Mouse (Mus musculus): ENCODE measurements at regions not wholly inside any gene's neighbourhood (a gene's known extent, or its start where the extent isn't known, plus 50 kb on each side); places are given as distances from the start of the nearest gene placed in this dataset.
A peak's percentile ranks its signal among the peaks of the same experiment; 100 is the strongest.

DNA sequence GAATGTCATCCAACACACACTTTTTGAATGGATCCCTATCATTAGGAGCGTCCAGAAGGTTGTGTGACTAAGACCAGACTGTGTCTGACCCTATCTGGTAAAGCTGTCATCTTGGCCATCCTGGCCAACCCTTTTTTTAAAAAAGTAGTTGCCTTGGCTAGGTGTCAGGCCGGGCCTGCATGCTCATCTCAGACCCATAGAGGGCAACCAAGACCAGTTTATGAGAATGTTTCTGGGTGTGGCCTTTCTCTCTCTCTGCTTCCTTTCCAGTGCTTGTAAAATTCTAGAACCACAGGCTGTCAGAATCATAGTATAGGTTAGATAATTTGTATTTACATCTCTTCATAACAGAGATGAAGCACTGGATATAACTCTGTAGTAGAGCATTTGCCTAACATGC, 62.8 kb upstream of the Las1l start:
- DNase-seq (ENCODE audit: low spot score) (peak; percentile 33), ATAC-seq (ENCODE audit: low FRiP score, low TSS enrichment) (0 out of 2 replicates have a peak, but pooled peaks have one; percentile 51)
- no peak overlapping the region for H3K27ac ChIP-seq (replicated peaks)
- TF ChIP-seq CTCF (IDR thresholded peaks at IDR 0.05; ENCODE audit: low read depth) (peak; percentile 75), EP300 (optimal IDR thresholded peaks at IDR 0.05) (no peak)
- no peaks in the 10 kb centered on the region for H3K27me3 ChIP-seq (ENCODE audit: control insufficient read depth, insufficient read depth, low read length)
- H3K4me3 ChIP-seq (ENCODE audit: low read depth, low read length) = no peak overlapping the region
- 43% methylated on average over 2 of the region's 2 CpGs for WGBS
- no peak overlapping the region for H3K4me2 ChIP-seq (replicated peaks; ENCODE audit: low read depth)
- H3K36me3 ChIP-seq (ENCODE audit: control insufficient read depth, insufficient read depth, low read length) = no peaks in the 10 kb centered on the region
- no peak overlapping the region for H3K9ac ChIP-seq (ENCODE audit: low read length)
- no peaks in the 10 kb centered on the region for H3K9me3 ChIP-seq (ENCODE audit: control insufficient read depth, low read length)
- H3K4me1 ChIP-seq (replicated peaks; ENCODE audit: control insufficient read depth, insufficient read depth) = no peaks in the 10 kb centered on the region

DNA sequence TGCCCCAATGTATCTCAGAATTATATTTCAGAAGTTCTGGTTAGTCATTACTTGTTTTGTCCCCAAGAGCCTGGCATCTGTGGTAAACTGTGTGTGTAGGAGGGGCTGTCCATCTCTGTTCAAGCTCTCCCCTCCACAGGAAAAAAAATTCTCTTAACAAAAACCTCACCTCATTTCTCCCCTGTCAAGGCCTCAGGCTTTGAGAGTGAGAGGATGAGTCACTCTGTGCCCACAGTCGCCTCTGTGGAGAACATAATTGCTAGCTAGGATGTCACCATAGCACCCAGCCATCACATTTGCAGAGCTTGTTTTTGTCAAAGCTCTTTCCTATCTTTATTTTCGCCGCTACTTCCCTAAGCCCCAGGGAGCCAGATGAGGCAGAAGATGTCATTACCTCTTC, 63.6 kb upstream of the Las1l start:
- H3K9ac ChIP-seq (ENCODE audit: low read length) = no peak overlapping the region; the same call in 1 of the 2 replicates
- DNase-seq (ENCODE audit: low spot score) = no peak
- no peak overlapping the region for H3K27ac ChIP-seq (replicated peaks)
- ATAC-seq (ENCODE audit: low FRiP score, low TSS enrichment) = no peak
- H3K9me3 ChIP-seq (ENCODE audit: control insufficient read depth, low read length) = no peaks in the 10 kb centered on the region
- no peak overlapping the region for H3K4me3 ChIP-seq (ENCODE audit: low read depth, low read length)
- no peaks in the 10 kb centered on the region for H3K36me3 ChIP-seq (ENCODE audit: control insufficient read depth, insufficient read depth, low read length)
- 57% methylated on average over 3 of the region's 3 CpGs for WGBS
- H3K27me3 ChIP-seq (ENCODE audit: control insufficient read depth, insufficient read depth, low read length) = no peaks in the 10 kb centered on the region
- H3K4me1 ChIP-seq (replicated peaks; ENCODE audit: control insufficient read depth, insufficient read depth) = no peaks in the 10 kb centered on the region
- TF ChIP-seq EP300 (optimal IDR thresholded peaks at IDR 0.05) = no peak
- TF ChIP-seq CTCF (IDR thresholded peaks at IDR 0.05; ENCODE audit: low read depth) = no peak
- no peak overlapping the region for H3K4me2 ChIP-seq (replicated peaks; ENCODE audit: low read depth)

DNA sequence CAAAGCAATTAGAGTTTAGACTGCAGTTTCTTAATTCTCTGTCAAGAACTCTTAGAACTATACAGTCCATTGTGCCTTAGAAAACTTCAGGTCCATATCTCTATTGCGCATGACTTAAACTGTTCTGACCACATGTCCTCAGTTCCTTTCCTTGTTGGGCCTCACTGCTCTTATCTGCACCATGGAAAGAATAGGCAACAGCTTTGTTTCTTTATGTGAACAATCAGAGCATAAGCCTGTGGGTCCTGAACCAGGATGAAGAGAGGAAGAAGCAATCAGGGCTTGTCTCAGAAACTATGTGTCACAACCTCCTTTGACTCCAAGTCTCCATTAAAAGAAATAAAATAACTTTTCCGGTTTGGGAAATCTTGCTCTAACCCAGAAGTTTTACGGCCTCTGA, 68.6 kb upstream of the Las1l start:
- H3K4me1 ChIP-seq (replicated peaks; ENCODE audit: control insufficient read depth, insufficient read depth) = no peaks in the 10 kb centered on the region
- H3K27me3 ChIP-seq (ENCODE audit: control insufficient read depth, insufficient read depth, low read length) = no peaks in the 10 kb centered on the region
- DNase-seq (ENCODE audit: low spot score) = no peak
- no peak for TF ChIP-seq EP300 (optimal IDR thresholded peaks at IDR 0.05)
- no peak for TF ChIP-seq CTCF (IDR thresholded peaks at IDR 0.05; ENCODE audit: low read depth)
- no peak overlapping the region for H3K27ac ChIP-seq (replicated peaks)
- ATAC-seq (ENCODE audit: low FRiP score, low TSS enrichment) = no peak
- H3K9me3 ChIP-seq (ENCODE audit: control insufficient read depth, low read length) = no peaks in the 10 kb centered on the region
- H3K9ac ChIP-seq (ENCODE audit: low read length) = no peak overlapping the region
- WGBS = 82% methylated on average over 3 of the region's 3 CpGs
- no peak overlapping the region for H3K4me3 ChIP-seq (ENCODE audit: low read depth, low read length)
- no peaks in the 10 kb centered on the region for H3K36me3 ChIP-seq (ENCODE audit: control insufficient read depth, insufficient read depth, low read length)
- H3K4me2 ChIP-seq (replicated peaks; ENCODE audit: low read depth) = no peak overlapping the region

DNA sequence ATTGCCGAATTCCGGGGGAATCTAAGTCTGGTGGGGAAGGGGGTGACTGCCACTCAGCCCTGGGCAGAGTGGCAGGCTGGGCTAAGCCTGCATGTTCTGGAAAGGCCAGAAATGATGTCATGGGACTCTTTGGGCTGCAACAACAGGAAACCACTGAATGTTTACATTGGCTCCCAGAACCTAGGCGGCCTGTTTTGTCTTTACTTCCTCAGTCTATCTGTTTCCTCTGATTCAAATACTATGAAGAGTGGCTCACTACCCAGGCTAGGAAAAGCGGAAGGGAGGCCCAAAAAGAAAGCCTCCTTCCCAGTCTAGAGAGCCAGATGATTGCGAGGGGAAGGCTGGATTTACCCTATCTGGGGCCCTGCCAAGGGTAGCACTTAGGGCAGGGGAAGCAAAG, 69.1 kb upstream of the Las1l start:
- no peak overlapping the region for H3K9ac ChIP-seq (ENCODE audit: low read length)
- no peak for TF ChIP-seq CTCF (IDR thresholded peaks at IDR 0.05; ENCODE audit: low read depth)
- TF ChIP-seq EP300 (optimal IDR thresholded peaks at IDR 0.05) = no peak
- no peak overlapping the region for H3K4me3 ChIP-seq (ENCODE audit: low read depth, low read length)
- H3K4me2 ChIP-seq (replicated peaks; ENCODE audit: low read depth) = no peak overlapping the region
- WGBS = 52% methylated on average over 5 of the region's 5 CpGs
- DNase-seq (ENCODE audit: low spot score) (no peak), ATAC-seq (ENCODE audit: low FRiP score, low TSS enrichment) (no peak; the same call in 1 of the 2 replicates)
- H3K27me3 ChIP-seq (ENCODE audit: control insufficient read depth, insufficient read depth, low read length) = no peaks in the 10 kb centered on the region
- no peak overlapping the region for H3K27ac ChIP-seq (replicated peaks)
- no peaks in the 10 kb centered on the region for H3K36me3 ChIP-seq (ENCODE audit: control insufficient read depth, insufficient read depth, low read length)
- no peaks in the 10 kb centered on the region for H3K4me1 ChIP-seq (replicated peaks; ENCODE audit: control insufficient read depth, insufficient read depth)
- H3K9me3 ChIP-seq (ENCODE audit: control insufficient read depth, low read length) = no peaks in the 10 kb centered on the region

DNA sequence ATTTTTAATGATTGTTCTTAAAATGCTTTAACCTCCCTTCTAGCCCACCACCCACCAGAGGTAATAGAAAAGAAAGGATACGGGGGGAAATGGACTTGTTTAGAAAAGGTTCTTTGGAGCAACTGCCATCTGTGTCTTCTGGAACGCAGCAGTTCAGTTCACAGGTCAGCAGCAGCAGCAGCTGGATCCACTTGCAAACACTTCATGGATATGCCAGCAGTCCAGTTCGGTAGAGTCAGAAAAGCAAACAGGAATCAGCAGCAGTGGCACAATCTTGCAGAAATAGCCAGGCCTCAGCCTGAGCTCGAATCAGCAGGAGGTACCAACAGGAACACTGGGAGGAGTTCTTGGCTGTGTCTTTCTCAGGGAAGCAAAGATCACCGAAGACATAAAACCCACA, 64.3 kb upstream of the Msn start:
- Histone ChIP-seq H3K9me3 (ENCODE audit: control insufficient read depth, low read length) (no peaks in the 10 kb centered on the region), H3K9ac (ENCODE audit: low read length) (no peak overlapping the region), H3K27me3 (ENCODE audit: control insufficient read depth, insufficient read depth, low read length) (no peaks in the 10 kb centered on the region), H3K27ac (replicated peaks) (no peak overlapping the region), H3K4me2 (replicated peaks; ENCODE audit: low read depth) (no peak overlapping the region), H3K4me3 (ENCODE audit: low read depth, low read length) (no peak overlapping the region), H3K4me1 (replicated peaks; ENCODE audit: control insufficient read depth, insufficient read depth) (no peaks in the 10 kb centered on the region), H3K36me3 (ENCODE audit: control insufficient read depth, insufficient read depth, low read length) (no peaks in the 10 kb centered on the region)
- 64% methylated on average over 5 of the region's 5 CpGs for WGBS
- ATAC-seq (ENCODE audit: low FRiP score, low TSS enrichment) = no peak
- no peak for TF ChIP-seq EP300 (optimal IDR thresholded peaks at IDR 0.05)
- no peak for TF ChIP-seq CTCF (IDR thresholded peaks at IDR 0.05; ENCODE audit: low read depth)
- no peak for DNase-seq (ENCODE audit: low spot score)

DNA sequence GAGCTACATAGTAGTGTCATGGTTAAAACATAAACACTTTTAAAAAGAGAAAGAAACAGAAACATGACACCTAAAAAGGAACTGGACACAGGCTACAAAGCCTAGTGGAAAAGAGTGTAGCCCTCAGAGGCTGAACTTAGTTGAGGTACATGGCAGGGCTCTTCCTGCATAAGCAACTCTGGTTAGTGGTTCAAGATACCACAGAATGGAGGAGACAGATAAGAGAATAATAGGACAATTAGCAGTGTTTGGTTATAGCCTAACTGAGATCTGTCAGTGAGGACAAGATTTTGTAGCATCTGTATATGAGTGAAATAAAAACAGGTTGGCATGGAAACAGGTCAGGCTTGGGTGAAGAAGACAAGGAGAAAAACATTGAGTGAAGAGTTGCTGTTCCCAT, 60.5 kb upstream of the Msn start:
- DNase-seq (ENCODE audit: low spot score) = no peak
- no peaks in the 10 kb centered on the region for H3K4me1 ChIP-seq (replicated peaks; ENCODE audit: control insufficient read depth, insufficient read depth)
- TF ChIP-seq EP300 (optimal IDR thresholded peaks at IDR 0.05) = no peak
- no peak for TF ChIP-seq CTCF (IDR thresholded peaks at IDR 0.05; ENCODE audit: low read depth)
- no peaks in the 10 kb centered on the region for H3K36me3 ChIP-seq (ENCODE audit: control insufficient read depth, insufficient read depth, low read length)
- H3K27me3 ChIP-seq (ENCODE audit: control insufficient read depth, insufficient read depth, low read length) = no peaks in the 10 kb centered on the region
- no peak overlapping the region for H3K27ac ChIP-seq (replicated peaks)
- H3K9ac ChIP-seq (ENCODE audit: low read length) = no peak overlapping the region
- H3K4me2 ChIP-seq (replicated peaks; ENCODE audit: low read depth) = no peak overlapping the region
- no peaks in the 10 kb centered on the region for H3K9me3 ChIP-seq (ENCODE audit: control insufficient read depth, low read length)
- H3K4me3 ChIP-seq (ENCODE audit: low read depth, low read length) = no peak overlapping the region
- ATAC-seq (ENCODE audit: low FRiP score, low TSS enrichment) = no peak

Measured in stomach, postnatal 0 days (tissue).